Mouse (Mus musculus) thymus, postnatal 14 days (tissue): ENCODE measurements around the gene Ppfia2.

Experiments used
- DNase-seq: peaks from one replicate; pipeline ENCODE4 v3.0.0; 2021

Gene Ppfia2

GRCm38 (mm10) chr10:106924334-106924733 is 454.2 kb downstream of the Ppfia2 start:
- no peak for DNase-seq

GRCm38 (mm10) chr10:106924798-106925197 is 454.7 kb downstream of the Ppfia2 start:
- no peak for DNase-seq

- no peak for DNase-seq
Observed at GRCm38 (mm10) chr10:106928576-106929332, 458.6 kb downstream of the Ppfia2 start.

GRCm38 (mm10) chr10:106932571-106933073 is 462.5 kb downstream of the Ppfia2 start:
- no peak for DNase-seq

- no peak for DNase-seq
Observed at GRCm38 (mm10) chr10:106936996-106937395, 466.9 kb downstream of the Ppfia2 start.

- DNase-seq = no peak
Observed at GRCm38 (mm10) chr10:106938851-106939250, 468.7 kb downstream of the Ppfia2 start.

- DNase-seq = no peak
Observed at GRCm38 (mm10) chr10:106939441-106939840, 469.3 kb downstream of the Ppfia2 start.

- DNase-seq = no peak
Observed at GRCm38 (mm10) chr10:106941380-106941779, 471.2 kb downstream of the Ppfia2 start.

GRCm38 (mm10) chr10:106959026-106959425 is 488.9 kb downstream of the Ppfia2 start:
- no peak for DNase-seq

- DNase-seq = no peak
Observed at GRCm38 (mm10) chr10:106975193-106976141, 505.3 kb downstream of the Ppfia2 start.
